Mouse (Mus musculus) heart, embryonic 14.5 days (tissue): ENCODE data around the gene Aig1. TPM values are rescaled to one million over a fixed set of nuclear protein-coding genes. Genes with fewer than 3 reads are reported as not detected.

Source experiments
- ATAC-seq: fragments of 200-750 bp; cut with Nextera tagmentation; 2 replicates; pipeline ENCODE4 v1.8.0; 2017; ENCODE audit warnings: low read depth, moderate TSS enrichment; ENCODE audit not compliant: insufficient number of reproducible peaks, insufficient read depth, low FRiP score
- H3K27ac ChIP-seq, 2 experiments: fragments of 200-500 bp in 1 of 2; fragments of 300-500 bp in 1 of 2; sonication (generic) in 1 of 2; replicated peaks in 1 of 2; 2 replicates each; pipeline ENCODE4 v1.5.1; 2012 to 2014; ENCODE audit warnings: low read depth in 2 of 2, low read length in 2 of 2, control low read depth in 1 of 2, mild to moderate bottlenecking in 1 of 2, mixed read lengths in 1 of 2; ENCODE audit not compliant: control insufficient read depth in 1 of 2, insufficient read depth in 1 of 2
- H3K27me3 ChIP-seq: fragments of 300-500 bp; sonication (generic); 2 replicates; pipeline ENCODE4 v1.6.1; 2014; ENCODE audit warnings: mild to moderate bottlenecking, low read length, control low read depth; ENCODE audit not compliant: control insufficient read depth, insufficient read depth
- H3K36me3 ChIP-seq: fragments of 300-500 bp; sonication (generic); 2 replicates; pipeline ENCODE4 v1.6.1; 2014; ENCODE audit warnings: mild to moderate bottlenecking, control low read depth, low read length, mixed read lengths; ENCODE audit not compliant: control insufficient read depth, insufficient read depth
- H3K4me1 ChIP-seq, 2 experiments: fragments of 200-500 bp in 1 of 2; fragments of 300-500 bp in 1 of 2; sonication (generic) in 1 of 2; 2 replicates each; pipeline ENCODE4 v1.6.1; 2012 to 2014; ENCODE audit warnings: low read length in 2 of 2, control low read depth in 1 of 2, mixed read lengths in 1 of 2; ENCODE audit not compliant: control insufficient read depth in 2 of 2, insufficient read depth in 2 of 2
- H3K4me2 ChIP-seq: fragments of 300-500 bp; sonication (generic); 2 replicates; pipeline ENCODE4 v1.6.1; 2014; ENCODE audit warnings: mild to moderate bottlenecking, low read length
- H3K4me3 ChIP-seq, 2 experiments: fragments of 200-500 bp in 1 of 2; fragments of 300-500 bp in 1 of 2; sonication (generic) in 1 of 2; 2 replicates each; pipeline ENCODE4 v1.5.1; 2012 to 2014; ENCODE audit warnings: low read length in 2 of 2, mild to moderate bottlenecking in 2 of 2, control low read depth in 1 of 2, low read depth in 1 of 2, moderate library complexity in 1 of 2; ENCODE audit not compliant: control insufficient read depth in 1 of 2, insufficient read depth in 1 of 2
- H3K9ac ChIP-seq: fragments of 300-500 bp; sonication (generic); 2 replicates; pipeline ENCODE4 v1.6.1; 2014; ENCODE audit warnings: mild to moderate bottlenecking, low read length
- H3K9me3 ChIP-seq: fragments of 300-500 bp; sonication (generic); 2 replicates; pipeline ENCODE4 v1.6.1; 2016; ENCODE audit warnings: low read length, control low read depth; ENCODE audit not compliant: control insufficient read depth
- WGBS: fragments of 180-500 bp; shearing (Covaris S2); extraction: QIAGEN DNeasy Blood & Tissue Kit; methylation state at CpG from one replicate; pipeline ENCODE4 v1.1.7; 2014; 5-methylcytosine and 5-hydroxymethylcytosine counted together
- polyA plus RNA-seq: library from polyadenylated mRNA; unstranded; fragments of >200 nt; fragmentation: Nextera tagmentation; extraction: Ambion mirVana; gene quantifications from 2 replicates; pipeline ENCODE4 v1.2.1, GENCODE M21; 2014

Gene Aig1
- polyA plus RNA-seq, 1 experiment from 2014 or later: 81.6 TPM

- H3K9me3 ChIP-seq: no peaks in the 10 kb centered on the region
- ATAC-seq: no peak
- no peak overlapping the region for H3K9ac ChIP-seq
- WGBS: 64% methylated on average over 7 of the region's 7 CpGs
- no peaks in the 10 kb centered on the region for H3K27me3 ChIP-seq
- no peak overlapping the region for H3K27ac ChIP-seq
- H3K4me2 ChIP-seq: no peak overlapping the region
- H3K4me3 ChIP-seq: no peak overlapping the region
- H3K4me1 ChIP-seq: peaks cover 0 to 9% of the 10 kb centered on the region in 2 experiments; a peak in 2 of 4 replicates
- H3K36me3 ChIP-seq: peaks cover 5% of the 10 kb centered on the region
These were observed 34.7 kb downstream of the Aig1 start for GRCm38 (mm10) chr10:13834056-13834455.

GRCm38 (mm10) chr10:13833066-13833566 is 35.7 kb downstream of the Aig1 start:
- no peaks in the 10 kb centered on the region for H3K9me3 ChIP-seq
- no peak overlapping the region for H3K27ac ChIP-seq
- H3K27me3 ChIP-seq: no peaks in the 10 kb centered on the region
- 90% methylated on average over 12 of the region's 12 CpGs for WGBS
- H3K4me2 ChIP-seq: no peak overlapping the region
- no peak overlapping the region for H3K9ac ChIP-seq
- H3K4me1 ChIP-seq: peaks cover 0 to 9% of the 10 kb centered on the region in 2 experiments; a peak in 2 of 4 replicates
- H3K36me3 ChIP-seq: peaks cover 15% of the 10 kb centered on the region
- no peak for ATAC-seq
- H3K4me3 ChIP-seq: no peak overlapping the region

GRCm38 (mm10) chr10:13832546-13833033 is 36.2 kb downstream of the Aig1 start:
- Histone ChIP-seq H3K27ac (no peak overlapping the region), H3K9me3 (no peaks in the 10 kb centered on the region), H3K4me1 (peaks cover 0 to 9% of the 10 kb centered on the region in 2 experiments; a peak in 1 of 4 replicates), H3K27me3 (no peaks in the 10 kb centered on the region), H3K4me3 (no peak overlapping the region), H3K9ac (no peak overlapping the region), H3K36me3 (peaks cover 20% of the 10 kb centered on the region), H3K4me2 (no peak overlapping the region)
- no peak for ATAC-seq
- WGBS: 67% methylated on average over 7 of the region's 7 CpGs

GRCm38 (mm10) chr10:13827150-13827549 is 41.6 kb downstream of the Aig1 start:
- Histone ChIP-seq H3K4me3 (no peak overlapping the region), H3K36me3 (peaks cover 30% of the 10 kb centered on the region), H3K27me3 (no peaks in the 10 kb centered on the region), H3K27ac (no peak overlapping the region), H3K4me1 (no peaks in the 10 kb centered on the region), H3K9ac (no peak overlapping the region), H3K4me2 (no peak overlapping the region), H3K9me3 (no peaks in the 10 kb centered on the region)
- ATAC-seq: no peak
- WGBS: 93% methylated on average over 8 of the region's 8 CpGs

GRCm38 (mm10) chr10:13813591-13813990 is 55.2 kb downstream of the Aig1 start:
- no peak for ATAC-seq
- H3K27me3 ChIP-seq: no peaks in the 10 kb centered on the region
- no peak overlapping the region for H3K9ac ChIP-seq
- no peaks in the 10 kb centered on the region for H3K9me3 ChIP-seq
- H3K4me3 ChIP-seq: no peak overlapping the region
- H3K4me1 ChIP-seq: 0 out of 4 replicates have a peak, but pooled peaks cover 0 to under 1% of the 10 kb centered on the region in 2 experiments
- no peaks in the 10 kb centered on the region for H3K36me3 ChIP-seq
- H3K4me2 ChIP-seq: no peak overlapping the region
- WGBS: 87% methylated on average over 5 of the region's 5 CpGs
- no peak overlapping the region for H3K27ac ChIP-seq

GRCm38 (mm10) chr10:13808291-13808690 is 60.5 kb downstream of the Aig1 start:
- 79% methylated on average over 1 of the region's 1 CpGs for WGBS
- Histone ChIP-seq H3K4me2 (no peak overlapping the region), H3K9me3 (no peaks in the 10 kb centered on the region)

GRCm38 (mm10) chr10:13806806-13807205 is 62.0 kb downstream of the Aig1 start:
- no peaks in the 10 kb centered on the region for H3K9me3 ChIP-seq
- no peak overlapping the region for H3K9ac ChIP-seq
- no peaks in the 10 kb centered on the region for H3K36me3 ChIP-seq
- no peak overlapping the region for H3K27ac ChIP-seq
- H3K27me3 ChIP-seq: no peaks in the 10 kb centered on the region
- no peak overlapping the region for H3K4me3 ChIP-seq
- H3K4me2 ChIP-seq: no peak overlapping the region
- peaks cover 0 to 4% of the 10 kb centered on the region in 2 experiments; a peak in 1 of 4 replicates for H3K4me1 ChIP-seq
- ATAC-seq: no peak

More at GRCm38 (mm10) chr10:13808291-13808690, 60.5 kb downstream of the Aig1 start:
- Histone ChIP-seq H3K9ac (no peak overlapping the region), H3K36me3 (no peaks in the 10 kb centered on the region), H3K27me3 (no peaks in the 10 kb centered on the region), H3K4me3 (no peak overlapping the region), H3K27ac (no peak overlapping the region), H3K4me1 (peaks cover 0 to 4% of the 10 kb centered on the region in 2 experiments; a peak in 1 of 4 replicates)
- ATAC-seq: no peak

DNA sequence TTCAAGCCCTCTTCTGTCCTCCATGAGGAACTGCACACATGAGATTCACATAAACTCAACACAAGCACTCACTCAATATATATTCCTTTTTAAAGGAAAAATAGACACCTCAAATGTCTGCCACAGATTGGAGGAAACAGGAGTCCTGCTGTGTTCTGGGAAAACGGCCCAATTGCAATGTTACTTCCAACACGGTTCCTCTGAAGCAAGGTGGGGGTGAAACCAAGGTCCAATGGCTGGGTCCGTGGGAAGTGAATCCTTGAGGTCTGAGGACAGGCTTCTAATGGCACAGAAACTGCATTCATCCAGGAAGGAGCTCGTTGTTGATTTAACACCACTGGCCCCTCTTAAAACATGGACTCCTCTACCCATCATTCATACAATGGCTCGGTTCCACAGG is 67.5 kb downstream of the Aig1 start:
- H3K4me2 ChIP-seq: no peak overlapping the region
- no peaks in the 10 kb centered on the region for H3K4me1 ChIP-seq
- no peak overlapping the region for H3K27ac ChIP-seq
- ATAC-seq: no peak
- peaks cover 10% of the 10 kb centered on the region; the same call in 1 of the 2 replicates for H3K9me3 ChIP-seq
- peaks cover 19% of the 10 kb centered on the region for H3K36me3 ChIP-seq
- H3K27me3 ChIP-seq: no peaks in the 10 kb centered on the region
- no peak overlapping the region for H3K4me3 ChIP-seq
- 88% methylated on average over 5 of the region's 5 CpGs for WGBS
- no peak overlapping the region for H3K9ac ChIP-seq
